Mouse (Mus musculus): Measurements from ENCODE around the gene Cask. TPM values are rescaled to one million over a fixed set of nuclear protein-coding genes. Genes with fewer than 3 reads are reported as not detected.

Cask gene
- polyA plus RNA-seq, 1 experiment from 2014 or later: 9.4 TPM

DNA sequence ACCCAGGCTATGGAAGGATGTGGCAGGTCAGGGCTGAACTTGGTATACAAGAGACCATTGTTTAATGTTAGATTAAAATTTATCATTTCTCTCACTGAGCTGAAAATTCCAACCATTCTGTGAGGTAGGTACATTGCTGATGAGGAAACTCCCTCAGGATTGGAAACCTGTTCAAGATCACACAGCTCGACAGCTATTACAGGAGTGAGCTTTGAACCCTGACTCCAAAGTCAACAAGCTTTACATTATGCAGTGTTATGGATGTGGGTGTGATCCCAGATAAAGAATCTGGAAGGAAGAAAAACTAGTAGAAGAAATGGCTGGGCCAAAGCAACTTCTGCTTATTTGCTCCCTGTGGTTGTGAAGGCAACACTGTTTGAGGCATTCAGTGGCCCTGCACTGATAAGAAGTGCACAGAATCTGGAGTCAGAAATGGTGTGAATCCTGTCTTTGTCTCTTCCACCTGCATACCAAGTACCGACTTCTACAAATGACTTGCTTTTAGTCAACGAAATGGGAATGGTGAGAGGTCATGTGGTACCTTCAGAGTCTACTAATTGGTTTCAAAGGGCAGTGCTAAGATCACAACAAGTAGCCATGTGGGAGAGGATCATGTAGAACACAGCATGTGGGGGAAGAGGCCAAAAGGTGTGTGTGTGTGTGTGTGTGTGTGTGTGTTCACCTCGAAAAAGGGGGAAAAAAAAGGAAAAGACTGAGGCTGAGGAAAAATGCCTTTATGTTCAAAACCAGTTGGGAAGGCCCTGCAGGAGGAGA is 134.2 kb downstream of the Cask start:
- Histone ChIP-seq H3K27ac (replicated peaks in 1 of 2; ENCODE audit: control insufficient read depth in 1 of 2, insufficient read depth in 1 of 2, low read depth in 2 of 2, low read length in 2 of 2) (no peak overlapping the region), H3K4me3 (ENCODE audit: control insufficient read depth in 1 of 2, insufficient read depth in 1 of 2, low read depth in 1 of 2, low read length in 2 of 2) (no peak overlapping the region), H3K9me3 (ENCODE audit: control insufficient read depth, low read length) (no peaks in the 10 kb centered on the region), H3K36me3 (ENCODE audit: control insufficient read depth, insufficient read depth, low read length) (no peaks in the 10 kb centered on the region), H3K27me3 (ENCODE audit: control insufficient read depth, insufficient read depth, low read length) (no peaks in the 10 kb centered on the region), H3K4me2 (ENCODE audit: low read length) (no peak overlapping the region), H3K4me1 (ENCODE audit: control insufficient read depth in 2 of 2, insufficient read depth in 2 of 2, low read length in 2 of 2) (no peaks in the 10 kb centered on the region), H3K9ac (ENCODE audit: low read length) (no peak overlapping the region)
- 55% methylated on average over 4 of the region's 4 CpGs for WGBS
- ATAC-seq (ENCODE audit: insufficient number of reproducible peaks, insufficient read depth, low FRiP score, low read depth): no peak

GRCm38 (mm10) chrX:13710174-13710573 is 141.0 kb downstream of the Cask start:
- ATAC-seq (ENCODE audit: insufficient number of reproducible peaks, insufficient read depth, low FRiP score, low read depth): no peak
- H3K4me3 ChIP-seq (ENCODE audit: control insufficient read depth in 1 of 2, insufficient read depth in 1 of 2, low read depth in 1 of 2, low read length in 2 of 2): no peak overlapping the region
- H3K4me1 ChIP-seq (ENCODE audit: control insufficient read depth in 2 of 2, insufficient read depth in 2 of 2, low read length in 2 of 2): no peaks in the 10 kb centered on the region
- WGBS: 28% methylated on average over 2 of the region's 2 CpGs
- no peaks in the 10 kb centered on the region for H3K36me3 ChIP-seq (ENCODE audit: control insufficient read depth, insufficient read depth, low read length)
- no peak overlapping the region for H3K4me2 ChIP-seq (ENCODE audit: low read length)
- no peaks in the 10 kb centered on the region for H3K9me3 ChIP-seq (ENCODE audit: control insufficient read depth, low read length)
- H3K27ac ChIP-seq (replicated peaks in 1 of 2; ENCODE audit: control insufficient read depth in 1 of 2, insufficient read depth in 1 of 2, low read depth in 2 of 2, low read length in 2 of 2): no peak overlapping the region
- H3K27me3 ChIP-seq (ENCODE audit: control insufficient read depth, insufficient read depth, low read length): no peaks in the 10 kb centered on the region
- H3K9ac ChIP-seq (ENCODE audit: low read length): no peak overlapping the region

DNA sequence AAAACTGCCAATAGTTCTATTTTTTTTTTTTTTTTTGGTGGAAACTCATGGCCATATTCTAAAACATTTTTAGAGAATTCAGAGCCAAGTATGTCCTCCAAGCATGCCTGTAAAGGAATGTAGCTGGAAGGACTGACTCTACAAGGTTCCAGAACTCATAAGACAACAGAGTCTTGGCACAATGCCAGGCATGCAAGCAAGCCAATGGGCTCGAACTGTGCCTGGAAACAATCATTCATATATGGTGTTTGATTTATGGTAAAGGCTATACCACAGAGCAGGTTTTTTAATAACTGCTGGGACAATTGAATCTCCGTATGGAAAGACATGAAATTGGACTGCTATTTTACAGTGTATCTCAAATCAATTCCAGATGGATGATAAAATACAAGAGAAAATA is 146.1 kb downstream of the Cask start:
- 37% methylated on average over 2 of the region's 2 CpGs for WGBS
- Histone ChIP-seq H3K4me3 (ENCODE audit: control insufficient read depth in 1 of 2, insufficient read depth in 1 of 2, low read depth in 1 of 2, low read length in 2 of 2) (no peak overlapping the region), H3K27me3 (ENCODE audit: control insufficient read depth, insufficient read depth, low read length) (no peaks in the 10 kb centered on the region), H3K9ac (ENCODE audit: low read length) (no peak overlapping the region), H3K4me2 (ENCODE audit: low read length) (no peak overlapping the region), H3K27ac (replicated peaks in 1 of 2; ENCODE audit: control insufficient read depth in 1 of 2, insufficient read depth in 1 of 2, low read depth in 2 of 2, low read length in 2 of 2) (no peak overlapping the region), H3K36me3 (ENCODE audit: control insufficient read depth, insufficient read depth, low read length) (no peaks in the 10 kb centered on the region), H3K4me1 (ENCODE audit: control insufficient read depth in 2 of 2, insufficient read depth in 2 of 2, low read length in 2 of 2) (no peaks in the 10 kb centered on the region), H3K9me3 (ENCODE audit: control insufficient read depth, low read length) (no peaks in the 10 kb centered on the region)
- no peak for ATAC-seq (ENCODE audit: insufficient number of reproducible peaks, insufficient read depth, low FRiP score, low read depth)

- no peak overlapping the region for H3K27ac ChIP-seq (replicated peaks in 1 of 2; ENCODE audit: control insufficient read depth in 1 of 2, insufficient read depth in 1 of 2, low read depth in 2 of 2, low read length in 2 of 2)
- no peaks in the 10 kb centered on the region for H3K36me3 ChIP-seq (ENCODE audit: control insufficient read depth, insufficient read depth, low read length)
- H3K4me2 ChIP-seq (ENCODE audit: low read length): no peak overlapping the region
- H3K9me3 ChIP-seq (ENCODE audit: control insufficient read depth, low read length): no peaks in the 10 kb centered on the region
- ATAC-seq (ENCODE audit: insufficient number of reproducible peaks, insufficient read depth, low FRiP score, low read depth): no peak
- no peaks in the 10 kb centered on the region for H3K4me1 ChIP-seq (ENCODE audit: control insufficient read depth in 2 of 2, insufficient read depth in 2 of 2, low read length in 2 of 2)
- H3K9ac ChIP-seq (ENCODE audit: low read length): no peak overlapping the region
- 58% methylated on average over 3 of the region's 3 CpGs for WGBS
- H3K27me3 ChIP-seq (ENCODE audit: control insufficient read depth, insufficient read depth, low read length): no peaks in the 10 kb centered on the region
- H3K4me3 ChIP-seq (ENCODE audit: control insufficient read depth in 1 of 2, insufficient read depth in 1 of 2, low read depth in 1 of 2, low read length in 2 of 2): no peak overlapping the region
Observed at GRCm38 (mm10) chrX:13700681-13701080, 150.5 kb downstream of the Cask start.

GRCm38 (mm10) chrX:13691865-13692264 is 159.3 kb downstream of the Cask start:
- no peak overlapping the region for H3K9ac ChIP-seq (ENCODE audit: low read length)
- no peak overlapping the region for H3K4me3 ChIP-seq (ENCODE audit: control insufficient read depth in 1 of 2, insufficient read depth in 1 of 2, low read depth in 1 of 2, low read length in 2 of 2)
- no peaks in the 10 kb centered on the region for H3K27me3 ChIP-seq (ENCODE audit: control insufficient read depth, insufficient read depth, low read length)
- WGBS: 77% methylated on average over 4 of the region's 4 CpGs
- H3K4me1 ChIP-seq (ENCODE audit: control insufficient read depth in 2 of 2, insufficient read depth in 2 of 2, low read length in 2 of 2): no peaks in the 10 kb centered on the region
- H3K36me3 ChIP-seq (ENCODE audit: control insufficient read depth, insufficient read depth, low read length): no peaks in the 10 kb centered on the region
- no peak overlapping the region for H3K27ac ChIP-seq (replicated peaks in 1 of 2; ENCODE audit: control insufficient read depth in 1 of 2, insufficient read depth in 1 of 2, low read depth in 2 of 2, low read length in 2 of 2)
- H3K4me2 ChIP-seq (ENCODE audit: low read length): no peak overlapping the region
- H3K9me3 ChIP-seq (ENCODE audit: control insufficient read depth, low read length): no peaks in the 10 kb centered on the region
- no peak for ATAC-seq (ENCODE audit: insufficient number of reproducible peaks, insufficient read depth, low FRiP score, low read depth)

DNA sequence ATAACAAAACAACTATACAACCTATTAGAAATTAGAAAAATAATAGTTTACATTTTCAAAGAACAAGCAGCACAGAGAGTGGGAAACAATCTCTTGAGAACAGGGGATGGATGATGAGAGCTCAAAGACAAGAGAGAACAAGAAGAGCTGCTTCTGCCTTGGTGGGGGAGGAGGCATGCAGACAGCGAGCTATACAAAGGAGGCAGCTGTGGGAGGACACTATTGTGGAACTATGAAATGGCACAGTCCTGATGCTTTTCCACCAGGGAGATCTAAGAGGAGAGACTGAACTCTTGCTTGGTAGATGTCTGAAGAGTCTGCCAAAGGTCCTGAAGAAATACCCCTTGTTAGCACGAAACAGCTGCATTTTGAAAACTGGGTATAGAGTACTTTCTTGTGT is 162.8 kb downstream of the Cask start:
- no peak for ATAC-seq (ENCODE audit: insufficient number of reproducible peaks, insufficient read depth, low FRiP score, low read depth)
- Histone ChIP-seq H3K27ac (replicated peaks in 1 of 2; ENCODE audit: control insufficient read depth in 1 of 2, insufficient read depth in 1 of 2, low read depth in 2 of 2, low read length in 2 of 2) (no peak overlapping the region), H3K4me1 (ENCODE audit: control insufficient read depth in 2 of 2, insufficient read depth in 2 of 2, low read length in 2 of 2) (no peaks in the 10 kb centered on the region), H3K9ac (ENCODE audit: low read length) (no peak overlapping the region), H3K9me3 (ENCODE audit: control insufficient read depth, low read length) (no peaks in the 10 kb centered on the region), H3K4me2 (ENCODE audit: low read length) (no peak overlapping the region), H3K4me3 (ENCODE audit: control insufficient read depth in 1 of 2, insufficient read depth in 1 of 2, low read depth in 1 of 2, low read length in 2 of 2) (no peak overlapping the region), H3K27me3 (ENCODE audit: control insufficient read depth, insufficient read depth, low read length) (no peaks in the 10 kb centered on the region), H3K36me3 (ENCODE audit: control insufficient read depth, insufficient read depth, low read length) (no peaks in the 10 kb centered on the region)
- WGBS: 74% methylated on average over 2 of the region's 2 CpGs

DNA sequence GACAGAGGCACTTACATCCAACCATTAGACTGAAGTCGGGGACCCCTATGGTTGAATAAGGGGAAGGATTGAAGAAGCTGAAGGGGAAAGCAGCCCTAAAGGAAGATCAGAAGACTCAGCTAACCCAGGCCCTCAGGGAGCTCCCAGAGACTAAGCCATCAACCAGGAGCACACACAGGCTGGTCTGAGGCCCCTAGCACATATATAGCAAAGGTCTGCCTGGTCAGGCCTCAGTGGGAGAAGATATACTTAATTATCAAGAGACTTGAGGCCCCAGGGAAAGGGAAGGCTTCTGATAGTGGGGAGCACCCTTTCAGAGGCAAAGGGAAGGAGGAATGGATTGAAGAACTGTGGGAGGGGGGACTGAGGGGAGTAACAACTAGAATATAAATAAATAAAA is 164.6 kb downstream of the Cask start:
- Histone ChIP-seq H3K9me3 (ENCODE audit: control insufficient read depth, low read length) (no peaks in the 10 kb centered on the region), H3K4me1 (ENCODE audit: control insufficient read depth in 2 of 2, insufficient read depth in 2 of 2, low read length in 2 of 2) (no peaks in the 10 kb centered on the region), H3K4me3 (ENCODE audit: control insufficient read depth in 1 of 2, insufficient read depth in 1 of 2, low read depth in 1 of 2, low read length in 2 of 2) (no peak overlapping the region), H3K9ac (ENCODE audit: low read length) (no peak overlapping the region), H3K27ac (replicated peaks in 1 of 2; ENCODE audit: control insufficient read depth in 1 of 2, insufficient read depth in 1 of 2, low read depth in 2 of 2, low read length in 2 of 2) (no peak overlapping the region), H3K36me3 (ENCODE audit: control insufficient read depth, insufficient read depth, low read length) (no peaks in the 10 kb centered on the region), H3K4me2 (ENCODE audit: low read length) (no peak overlapping the region), H3K27me3 (ENCODE audit: control insufficient read depth, insufficient read depth, low read length) (no peaks in the 10 kb centered on the region)
- ATAC-seq (ENCODE audit: insufficient number of reproducible peaks, insufficient read depth, low FRiP score, low read depth): no peak
- WGBS: 87% methylated on average over 1 of the region's 1 CpGs

DNA sequence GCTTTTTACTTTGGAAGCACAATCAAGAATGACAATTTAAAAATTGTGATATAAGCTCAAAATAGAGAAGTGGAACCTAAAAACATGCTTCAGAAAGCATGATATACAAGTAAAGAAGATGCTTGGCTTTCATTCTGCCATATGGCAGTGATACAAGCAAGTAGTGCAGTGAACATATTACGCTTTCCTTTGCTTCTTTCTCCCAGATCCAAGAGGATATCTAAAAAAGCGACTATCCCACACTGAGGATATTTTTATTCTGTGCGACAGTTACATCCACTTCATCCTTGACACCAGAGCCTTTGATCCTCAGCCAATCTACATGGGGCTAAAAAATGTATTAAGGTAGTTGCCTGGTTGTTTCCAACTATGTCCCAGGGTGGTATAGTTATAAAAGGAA is 169.4 kb downstream of the Cask start:
- WGBS: 67% methylated on average over 3 of the region's 3 CpGs

More for the DNA sequence above, 169.4 kb downstream of the Cask start:
- no peaks in the 10 kb centered on the region for H3K9me3 ChIP-seq (ENCODE audit: control insufficient read depth, low read length)
- H3K4me2 ChIP-seq (ENCODE audit: low read length): no peak overlapping the region
- no peak for ATAC-seq (ENCODE audit: insufficient number of reproducible peaks, insufficient read depth, low FRiP score, low read depth)
- no peaks in the 10 kb centered on the region for H3K36me3 ChIP-seq (ENCODE audit: control insufficient read depth, insufficient read depth, low read length)
- H3K27me3 ChIP-seq (ENCODE audit: control insufficient read depth, insufficient read depth, low read length): no peaks in the 10 kb centered on the region
- H3K4me3 ChIP-seq (ENCODE audit: control insufficient read depth in 1 of 2, insufficient read depth in 1 of 2, low read depth in 1 of 2, low read length in 2 of 2): no peak overlapping the region
- no peak overlapping the region for H3K9ac ChIP-seq (ENCODE audit: low read length)
- no peak overlapping the region for H3K27ac ChIP-seq (replicated peaks in 1 of 2; ENCODE audit: control insufficient read depth in 1 of 2, insufficient read depth in 1 of 2, low read depth in 2 of 2, low read length in 2 of 2)
- no peaks in the 10 kb centered on the region for H3K4me1 ChIP-seq (ENCODE audit: control insufficient read depth in 2 of 2, insufficient read depth in 2 of 2, low read length in 2 of 2)

All from heart, embryonic 14.5 days (tissue).